Mouse (Mus musculus) lung, postnatal 14 days (tissue): ENCODE data around the gene Thbs4.
A peak's percentile ranks its signal among the peaks of the same experiment; 100 is the strongest.

ENCODE experiments used
- DNase-seq: peaks from one replicate; pipeline ENCODE4 v3.0.0; 2021

The Thbs4 gene

DNA sequence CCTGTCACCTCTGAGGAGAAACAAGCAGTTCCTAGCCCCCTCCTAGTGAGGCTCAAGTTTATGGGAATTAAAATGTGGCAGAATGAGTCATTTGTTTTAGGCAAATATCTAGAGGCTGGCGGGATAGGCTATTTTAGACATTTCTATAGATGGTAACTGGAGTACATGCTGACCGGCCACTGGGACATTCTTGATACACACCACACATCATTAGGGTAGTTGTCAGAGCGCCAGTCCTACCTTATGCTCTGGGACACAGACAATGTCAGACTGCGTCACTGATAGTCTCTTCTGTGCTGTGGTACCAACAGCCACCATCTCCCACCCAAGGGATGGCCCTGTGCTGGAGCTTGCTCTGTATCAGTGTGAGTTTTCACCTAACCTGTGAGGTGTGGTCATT is 35.5 kb downstream of the Thbs4 start:
- no peak for DNase-seq

DNA sequence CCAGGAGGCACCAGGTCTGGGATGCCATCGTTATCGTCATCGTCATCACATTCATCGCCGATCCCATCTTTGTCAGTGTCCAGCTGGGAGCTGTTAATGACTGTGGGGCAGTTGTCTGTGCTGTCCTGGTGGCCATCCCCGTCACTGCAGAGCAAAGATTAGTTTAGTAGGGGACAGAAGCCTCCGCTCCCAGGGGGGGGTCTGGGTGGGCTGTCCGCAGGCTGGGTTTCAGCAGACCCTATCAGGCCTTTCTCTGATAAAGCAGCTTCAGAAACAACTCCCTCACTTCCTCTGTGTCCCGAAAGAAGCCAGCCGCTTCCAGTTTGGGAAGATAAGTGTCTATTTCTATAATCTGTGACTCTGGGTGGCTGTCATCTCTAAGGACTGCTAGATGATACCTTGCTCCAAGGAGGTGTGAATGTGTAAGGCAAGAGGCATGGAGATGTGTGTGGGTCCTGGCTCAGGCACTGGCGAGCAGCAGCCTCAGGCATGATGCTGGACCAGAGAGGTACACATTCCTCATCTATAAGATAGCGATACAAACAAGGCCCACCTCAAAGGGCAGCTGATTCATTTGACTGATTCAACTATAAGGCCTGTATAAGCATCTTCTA is 36.5 kb downstream of the Thbs4 start:
- DNase-seq, result no peak

- DNase-seq, result no peak
Observed at GRCm38 (mm10) chr13:92755036-92755435, 39.6 kb downstream of the Thbs4 start.

DNA sequence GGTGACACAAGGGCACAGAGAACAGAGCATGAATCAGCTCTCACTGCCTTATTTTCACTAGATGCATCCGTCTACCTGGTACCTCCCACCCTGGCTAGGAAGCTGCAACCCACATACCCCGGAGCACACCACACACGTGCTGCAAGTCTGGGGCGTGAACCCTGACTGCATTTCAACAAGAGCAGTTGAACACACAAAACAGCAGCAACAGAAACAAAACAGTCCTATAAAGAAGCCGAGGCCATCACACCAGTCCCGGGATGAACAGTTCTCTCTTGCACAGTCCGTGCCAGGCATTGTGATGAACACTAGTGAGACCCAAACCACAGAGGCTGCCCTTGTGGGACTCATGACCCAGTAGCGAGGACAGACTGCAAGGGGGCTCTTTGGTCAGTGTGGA is 40.9 kb downstream of the Thbs4 start:
- DNase-seq, result no peak

GRCm38 (mm10) chr13:92751726-92752565 is 42.7 kb downstream of the Thbs4 start:
- peak; percentile 76 for DNase-seq

DNA sequence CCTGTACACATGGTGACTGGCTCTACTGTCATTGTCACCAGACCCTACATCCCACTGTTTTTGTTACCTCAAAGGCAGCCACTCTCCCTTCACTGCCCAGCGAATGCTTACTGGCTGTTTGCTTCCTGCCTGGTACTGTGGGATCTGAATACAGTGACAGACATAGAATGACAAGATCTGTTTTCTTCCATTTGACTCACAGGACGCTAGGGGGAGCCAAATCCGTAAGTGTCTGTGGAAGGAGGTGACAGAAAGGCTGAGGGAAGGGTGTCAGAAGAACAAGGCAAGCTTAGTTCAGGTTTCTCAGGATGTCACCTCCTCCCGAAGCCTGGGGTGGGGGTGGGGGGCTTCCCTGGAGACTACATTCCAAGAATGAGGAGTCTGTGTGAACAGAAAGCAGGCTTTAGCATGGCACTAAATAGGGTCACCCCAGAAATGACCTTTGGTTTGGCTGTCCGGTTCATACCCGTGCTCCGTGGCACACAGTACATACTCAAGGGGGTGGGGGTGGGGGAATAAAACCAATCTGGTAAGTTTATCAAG is 43.6 kb downstream of the Thbs4 start:
- DNase-seq, result peak; percentile 74

GRCm38 (mm10) chr13:92743337-92743736 is 51.3 kb downstream of the Thbs4 start:
- no peak for DNase-seq

DNA sequence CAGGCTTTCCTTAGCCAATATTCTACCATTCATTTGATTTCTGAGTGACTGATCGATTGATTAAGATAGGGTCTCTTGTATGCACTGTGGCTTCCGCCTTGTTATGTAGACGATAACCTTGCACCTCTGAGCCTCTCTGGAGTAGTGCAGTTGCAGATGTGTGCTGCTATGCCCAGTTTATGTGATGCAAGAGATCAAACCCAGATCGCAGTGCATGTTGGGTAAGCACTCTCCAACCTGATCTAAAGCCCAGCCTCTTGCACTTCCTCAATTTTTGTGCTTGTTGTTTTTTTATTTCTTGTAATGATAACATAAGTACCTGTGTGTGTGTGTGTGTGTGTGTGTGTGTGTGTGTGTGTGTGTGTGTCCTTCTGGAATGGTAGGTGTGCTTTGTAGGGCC is 51.7 kb downstream of the Thbs4 start:
- no peak for DNase-seq

GRCm38 (mm10) chr13:92740671-92741270 is 53.8 kb downstream of the Thbs4 start:
- DNase-seq, result peak; percentile 32

DNA sequence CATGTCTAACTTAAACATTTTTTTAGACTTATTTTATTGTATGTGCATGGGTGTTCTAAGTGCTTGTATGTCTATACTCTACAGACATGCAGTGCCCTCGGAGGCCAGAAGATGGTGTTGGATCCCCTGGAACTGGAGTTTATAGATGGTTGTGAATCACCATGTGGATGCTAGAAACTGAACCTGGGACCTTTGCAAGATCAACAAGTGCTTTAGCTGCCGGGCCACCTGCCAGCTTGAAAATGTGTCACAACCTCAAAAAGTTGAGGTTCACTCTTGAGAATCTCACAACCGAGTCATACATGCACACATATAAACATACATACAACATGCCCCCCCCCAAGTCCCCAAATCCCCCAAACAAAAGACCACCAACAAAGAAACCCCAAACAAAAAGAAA is 54.8 kb downstream of the Thbs4 start:
- no peak for DNase-seq

DNA sequence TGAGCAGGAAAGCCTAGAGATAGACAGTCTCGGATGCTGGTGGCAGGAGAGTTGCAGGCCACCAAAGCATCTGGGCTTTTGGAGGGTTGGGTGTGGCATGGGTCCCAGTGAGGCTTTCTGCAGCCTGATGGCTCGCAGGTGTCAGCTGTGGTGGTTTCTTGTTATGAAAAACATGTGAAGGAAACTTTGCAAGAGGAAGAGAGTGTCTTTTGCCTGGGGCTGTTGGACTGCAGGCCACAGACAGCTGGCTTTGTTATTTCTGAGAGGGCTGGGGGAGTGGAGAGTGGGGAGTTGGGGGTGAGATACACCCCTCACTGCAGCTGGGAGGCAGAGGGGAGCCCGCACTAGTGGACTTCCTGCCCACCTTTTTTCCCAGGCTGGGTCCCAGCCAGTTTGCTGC is 55.8 kb downstream of the Thbs4 start:
- no peak for DNase-seq

- no peak for DNase-seq
Observed at GRCm38 (mm10) chr13:92736516-92737300, 57.9 kb downstream of the Thbs4 start.

GRCm38 (mm10) chr13:92735693-92736092 is 58.9 kb downstream of the Thbs4 start:
- DNase-seq, result no peak

DNA sequence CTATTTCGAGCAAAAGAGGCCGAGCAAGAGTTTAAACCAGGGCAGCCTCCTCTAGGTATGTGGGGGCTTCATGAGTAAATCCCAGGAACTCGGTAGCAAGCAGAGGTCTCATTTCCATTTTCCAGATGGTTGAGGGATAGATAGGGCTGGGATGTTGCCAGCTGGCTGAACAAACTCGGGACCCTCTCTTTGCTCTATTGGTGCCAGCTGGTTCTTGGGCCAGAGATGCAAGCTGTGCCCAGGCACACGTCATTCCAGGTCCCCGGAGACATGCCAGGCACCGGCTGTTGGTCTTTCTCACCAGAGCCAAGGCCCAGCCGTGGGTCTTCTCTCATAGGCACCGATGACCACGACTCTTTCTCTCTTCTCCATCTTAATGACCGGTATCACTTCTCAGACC is 60.9 kb downstream of the Thbs4 start:
- DNase-seq, result no peak

DNA sequence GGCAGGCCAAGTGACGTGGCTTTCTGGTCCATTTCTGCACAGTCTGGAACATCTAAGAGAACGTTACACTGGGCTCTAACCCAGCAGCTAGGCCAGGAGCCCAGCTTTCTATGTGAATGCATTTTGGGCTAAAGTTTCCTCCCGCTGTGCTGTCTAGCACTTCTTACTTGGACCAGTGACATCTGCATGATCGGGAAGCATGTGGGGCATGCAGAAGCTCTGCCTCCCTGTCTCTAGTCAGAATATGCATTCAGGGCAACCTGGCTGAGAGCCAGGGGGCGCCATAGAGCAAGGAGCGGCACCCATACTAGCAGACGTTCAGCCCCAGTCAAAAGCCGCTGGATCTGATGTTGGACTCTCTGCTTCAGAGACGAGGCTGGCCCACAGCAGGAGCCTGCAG is 61.4 kb downstream of the Thbs4 start:
- peak; percentile 75 for DNase-seq

GRCm38 (mm10) chr13:92732836-92733235 is 61.8 kb downstream of the Thbs4 start:
- no peak for DNase-seq

- no peak for DNase-seq
Observed at GRCm38 (mm10) chr13:92731811-92732210, 62.8 kb downstream of the Thbs4 start.

- DNase-seq, result peak; percentile 36
Observed at GRCm38 (mm10) chr13:92729811-92730210, 64.8 kb downstream of the Thbs4 start.

DNA sequence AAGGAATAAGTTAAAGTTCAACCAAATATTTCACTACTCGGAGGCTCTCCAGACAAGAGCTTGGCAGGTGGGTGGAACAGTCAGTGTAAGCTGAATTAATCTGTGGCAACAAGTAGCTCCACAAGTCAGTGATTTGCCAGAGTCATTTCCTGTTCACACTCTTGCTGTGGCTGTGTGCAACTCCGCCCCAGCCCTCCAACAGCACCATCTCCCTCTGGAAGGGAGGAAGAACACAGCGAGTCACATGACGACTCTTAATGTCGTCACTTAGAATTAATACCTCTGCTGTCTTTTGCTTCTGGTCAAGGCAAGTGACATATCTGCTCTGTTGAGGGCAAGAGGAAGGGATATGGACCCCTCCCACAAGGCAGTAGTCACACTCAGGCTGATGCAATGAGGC is 72.2 kb downstream of the Thbs4 start:
- DNase-seq, result no peak

DNA sequence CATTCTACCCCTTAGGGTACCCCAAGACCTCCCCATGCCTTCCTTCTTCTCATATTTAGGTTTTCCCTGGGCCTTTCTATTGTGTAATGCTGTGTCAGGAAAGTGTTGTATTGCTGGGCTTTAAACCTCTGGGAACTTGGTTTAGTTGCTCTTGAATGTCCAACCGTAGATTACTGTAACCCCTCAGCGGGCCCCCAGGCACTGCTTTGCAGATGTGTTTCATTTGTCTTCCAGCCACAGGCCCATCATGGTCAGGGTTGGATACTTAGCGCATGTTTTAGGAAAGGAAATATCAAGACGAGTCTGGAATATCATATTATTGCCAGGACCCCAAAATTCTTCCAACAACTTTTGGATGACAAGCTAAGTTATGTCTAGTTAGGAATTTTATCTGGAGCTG is 73.6 kb downstream of the Thbs4 start:
- no peak for DNase-seq

DNA sequence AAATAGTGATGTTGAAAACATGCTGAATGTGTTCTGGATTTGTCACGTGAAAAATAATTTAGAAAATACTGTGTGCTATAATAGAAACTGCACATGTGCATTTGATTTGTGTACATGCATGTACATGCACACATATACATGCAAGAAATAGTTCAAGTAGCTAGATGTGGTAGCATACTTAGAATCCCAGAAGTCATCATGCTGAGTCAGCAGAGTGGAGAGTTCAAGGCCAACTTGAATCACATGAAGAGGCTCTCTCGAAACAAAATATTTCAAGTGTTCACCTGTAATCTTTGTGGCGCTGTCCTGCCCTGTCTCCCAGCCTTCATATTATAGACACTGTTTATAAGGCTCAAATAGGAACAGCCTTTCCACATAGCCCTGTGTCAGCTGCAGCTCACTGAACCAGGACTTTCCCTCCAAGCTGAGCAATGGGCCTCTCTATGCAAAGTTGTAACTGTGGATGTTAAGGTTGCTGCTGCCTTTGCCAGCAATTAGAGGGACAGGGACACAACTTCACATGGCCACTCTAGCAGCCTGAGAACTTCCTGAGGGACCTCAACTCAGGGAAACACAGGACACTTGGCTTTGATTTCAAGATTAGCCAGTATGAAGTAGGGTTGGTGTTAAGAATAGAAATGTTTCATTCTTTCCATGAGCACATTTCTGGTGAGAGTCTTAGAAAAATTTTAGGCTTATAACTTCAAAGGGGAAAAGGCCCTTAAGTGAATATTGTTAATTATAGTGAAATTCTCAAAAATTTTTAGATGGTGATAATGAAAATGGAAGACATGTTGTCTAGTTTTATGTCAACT is 76.6 kb downstream of the Thbs4 start:
- DNase-seq, result no peak

DNA sequence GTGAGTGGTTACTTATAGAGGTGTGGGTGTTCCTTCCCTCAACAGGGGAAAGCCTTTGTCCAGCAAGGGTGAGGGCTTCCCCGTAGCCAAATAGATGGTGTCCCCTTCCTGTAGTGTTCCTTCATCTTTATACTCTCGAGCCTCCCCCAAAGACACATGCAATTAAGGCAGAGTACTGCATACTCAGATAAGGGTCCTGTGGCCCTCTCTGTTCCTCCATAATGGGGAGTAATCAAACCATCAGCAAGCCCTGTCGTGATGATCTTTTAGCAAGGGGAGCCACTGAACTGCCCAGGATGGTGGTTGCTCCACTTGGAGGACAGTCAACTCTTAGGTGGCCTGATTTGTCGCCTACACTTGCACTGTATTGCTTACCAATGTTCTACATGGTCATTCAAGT is 82.0 kb downstream of the Thbs4 start:
- no peak for DNase-seq
